Mouse (Mus musculus) liver, embryonic 16.5 days (tissue): Measurements from ENCODE around the gene Mcl1. TPM values are rescaled to one million over a fixed set of nuclear protein-coding genes. Genes with fewer than 3 reads are reported as not detected.
A peak's percentile ranks its signal among the peaks of the same experiment; 100 is the strongest.

ENCODE experiments used
- ATAC-seq: fragments of 200-750 bp; cut with Nextera tagmentation; 2 replicates; pipeline ENCODE4 v1.8.0; 2017; ENCODE audit warnings: low read depth, mild to moderate bottlenecking, moderate number of reproducible peaks, moderate library complexity
- H3K27ac ChIP-seq: fragments of 300-500 bp; sonication (generic); 2 replicates; pipeline ENCODE4 v1.5.1; 2014; ENCODE audit warnings: mild to moderate bottlenecking, low read length
- H3K27me3 ChIP-seq: fragments of 300-500 bp; sonication (generic); 2 replicates; pipeline ENCODE4 v1.6.1; 2014; ENCODE audit warnings: low read depth, low read length, mixed read lengths; ENCODE audit not compliant: control insufficient read depth, insufficient read depth
- H3K36me3 ChIP-seq: fragments of 300-500 bp; sonication (generic); 2 replicates; pipeline ENCODE4 v1.6.1; 2014; ENCODE audit warnings: mild to moderate bottlenecking; ENCODE audit not compliant: control insufficient read depth, insufficient read depth
- H3K4me1 ChIP-seq: fragments of 300-500 bp; sonication (generic); 2 replicates; pipeline ENCODE4 v1.6.1; 2014; ENCODE audit warnings: low read depth, low read length, mixed read lengths; ENCODE audit not compliant: control insufficient read depth
- H3K4me2 ChIP-seq: fragments of 300-500 bp; sonication (generic); 2 replicates; pipeline ENCODE4 v1.6.1; 2014; ENCODE audit warnings: low read depth, low read length, mixed read lengths
- H3K4me3 ChIP-seq: fragments of 300-500 bp; sonication (generic); 2 replicates; pipeline ENCODE4 v1.5.1; 2014; ENCODE audit warnings: low read depth, mild to moderate bottlenecking, low read length
- H3K9ac ChIP-seq: fragments of 300-500 bp; sonication (generic); 2 replicates; pipeline ENCODE4 v1.6.1; 2014; ENCODE audit warnings: low read depth, low read length
- H3K9me3 ChIP-seq: fragments of 300-500 bp; sonication (generic); replicated peaks from 2 replicates; pipeline ENCODE4 v1.6.1; 2016; ENCODE audit warnings: low read length; ENCODE audit not compliant: control insufficient read depth
- WGBS: fragments of 180-500 bp; shearing (Covaris S2); extraction: QIAGEN DNeasy Blood & Tissue Kit; methylation state at CpG from one replicate; pipeline ENCODE4 v1.1.7; 2014; ENCODE audit not compliant: insufficient replicate concordance; 5-methylcytosine and 5-hydroxymethylcytosine counted together
- polyA plus RNA-seq: library from polyadenylated mRNA; unstranded; fragments of >200 nt; fragmentation: Nextera tagmentation; extraction: Ambion mirVana; gene quantifications from 2 replicates; pipeline ENCODE4 v1.2.1, GENCODE M21; 2015

Mcl1 gene
- polyA plus RNA-seq, 1 experiment from 2014 or later: 14.5 TPM

- Histone ChIP-seq H3K9ac (no peak overlapping the region), H3K27ac (no peak overlapping the region), H3K4me3 (no peak overlapping the region), H3K4me1 (peaks cover 17% of the 10 kb centered on the region), H3K27me3 (no peaks in the 10 kb centered on the region), H3K9me3 (no peaks in the 10 kb centered on the region), H3K36me3 (peaks cover 60% of the 10 kb centered on the region), H3K4me2 (no peak overlapping the region)
- WGBS: 82% methylated on average over 5 of the region's 5 CpGs
- no peak for ATAC-seq
These were observed 30.8 kb upstream of the Mcl1 start for GRCm38 (mm10) chr3:95627763-95628162.

- Histone ChIP-seq H3K4me3 (no peak overlapping the region), H3K36me3 (peaks cover 69% of the 10 kb centered on the region), H3K9me3 (no peaks in the 10 kb centered on the region), H3K4me1 (peaks cover 15% of the 10 kb centered on the region), H3K27ac (no peak overlapping the region), H3K9ac (no peak overlapping the region), H3K4me2 (no peak overlapping the region), H3K27me3 (no peaks in the 10 kb centered on the region)
- no peak for ATAC-seq
- WGBS: 91% methylated on average over 4 of the region's 4 CpGs
These were observed 28.8 kb upstream of the Mcl1 start for GRCm38 (mm10) chr3:95629755-95630154.

- Histone ChIP-seq H3K4me2 (no peak overlapping the region), H3K9ac (no peak overlapping the region), H3K4me1 (peaks cover 21% of the 10 kb centered on the region), H3K27ac (no peak overlapping the region), H3K36me3 (peaks cover 77% of the 10 kb centered on the region), H3K9me3 (no peaks in the 10 kb centered on the region), H3K4me3 (no peak overlapping the region), H3K27me3 (no peaks in the 10 kb centered on the region)
- no peak for ATAC-seq
- WGBS: 64% methylated on average over 3 of the region's 3 CpGs
These were observed 27.7 kb upstream of the Mcl1 start for GRCm38 (mm10) chr3:95630856-95631255.

GRCm38 (mm10) chr3:95631304-95631703, 27.3 kb upstream of the Mcl1 start:
- ATAC-seq: no peak
- peaks cover 16% of the 10 kb centered on the region for H3K4me1 ChIP-seq
- H3K9me3 ChIP-seq: no peaks in the 10 kb centered on the region
- H3K9ac ChIP-seq: no peak overlapping the region
- 69% methylated on average over 6 of the region's 6 CpGs for WGBS
- H3K4me3 ChIP-seq: no peak overlapping the region
- H3K27ac ChIP-seq: 0 out of 2 replicates have a peak overlapping the region, but pooled peaks have one; percentile 15
- no peak overlapping the region for H3K4me2 ChIP-seq
- no peaks in the 10 kb centered on the region for H3K27me3 ChIP-seq
- peaks cover 81% of the 10 kb centered on the region for H3K36me3 ChIP-seq

- peaks cover 70% of the 10 kb centered on the region for H3K36me3 ChIP-seq
- H3K27ac ChIP-seq: peak overlapping the region; percentile 38
- no peaks in the 10 kb centered on the region for H3K9me3 ChIP-seq
- peaks cover 16% of the 10 kb centered on the region for H3K4me1 ChIP-seq
- H3K9ac ChIP-seq: no peak overlapping the region
- no peak overlapping the region for H3K4me3 ChIP-seq
- H3K4me2 ChIP-seq: no peak overlapping the region
- ATAC-seq: no peak
- no peaks in the 10 kb centered on the region for H3K27me3 ChIP-seq
- whole genome bisulfite sequencing: 68% methylated on average over 12 of the region's 12 CpGs
These were observed 25.7 kb upstream of the Mcl1 start for GRCm38 (mm10) chr3:95632648-95633588.

- 0 out of 2 replicates have a peak, but pooled peaks have one; percentile 4 for ATAC-seq
- Histone ChIP-seq H3K27me3 (no peaks in the 10 kb centered on the region), H3K4me2 (no peak overlapping the region), H3K36me3 (peaks cover 43% of the 10 kb centered on the region), H3K9ac (no peak overlapping the region), H3K9me3 (no peaks in the 10 kb centered on the region), H3K4me1 (peaks cover 23% of the 10 kb centered on the region), H3K27ac (peak overlapping the region; percentile 70), H3K4me3 (no peak overlapping the region)
- WGBS: 66% methylated on average over 4 of the region's 4 CpGs
These were observed 23.0 kb upstream of the Mcl1 start for GRCm38 (mm10) chr3:95635636-95636035.

- H3K27ac ChIP-seq: peak overlapping the region; percentile 70
- H3K36me3 ChIP-seq: peaks cover 39% of the 10 kb centered on the region
- peak; percentile 62 for ATAC-seq
- no peaks in the 10 kb centered on the region for H3K9me3 ChIP-seq
- H3K4me3 ChIP-seq: no peak overlapping the region
- H3K9ac ChIP-seq: no peak overlapping the region
- WGBS: 71% methylated on average over 4 of the region's 4 CpGs
- peaks cover 23% of the 10 kb centered on the region for H3K4me1 ChIP-seq
- no peaks in the 10 kb centered on the region for H3K27me3 ChIP-seq
- H3K4me2 ChIP-seq: no peak overlapping the region
These were observed 22.5 kb upstream of the Mcl1 start for GRCm38 (mm10) chr3:95636072-95636471.

GRCm38 (mm10) chr3:95639694-95640093, 18.9 kb upstream of the Mcl1 start:
- Histone ChIP-seq H3K4me3 (no peak overlapping the region), H3K27me3 (no peaks in the 10 kb centered on the region), H3K4me1 (peaks cover 37% of the 10 kb centered on the region), H3K9ac (no peak overlapping the region), H3K36me3 (peaks cover 15% of the 10 kb centered on the region), H3K4me2 (no peak overlapping the region), H3K9me3 (no peaks in the 10 kb centered on the region), H3K27ac (no peak overlapping the region)
- WGBS: 68% methylated on average over 1 of the region's 1 CpGs
- no peak for ATAC-seq

GRCm38 (mm10) chr3:95643097-95643496, 15.5 kb upstream of the Mcl1 start:
- peak overlapping the region; percentile 68 for H3K27ac ChIP-seq
- H3K9ac ChIP-seq: no peak overlapping the region
- H3K36me3 ChIP-seq: no peaks in the 10 kb centered on the region
- H3K9me3 ChIP-seq: no peaks in the 10 kb centered on the region
- H3K4me2 ChIP-seq: peak overlapping the region; percentile 11; the same call in 1 of the 2 replicates
- H3K4me1 ChIP-seq: peaks cover 40% of the 10 kb centered on the region
- no peak overlapping the region for H3K4me3 ChIP-seq
- no peaks in the 10 kb centered on the region for H3K27me3 ChIP-seq
- 35% methylated on average over 7 of the region's 7 CpGs for WGBS
- ATAC-seq: peak; percentile 78
